Mouse (Mus musculus) CD4-positive naive resting alpha-beta T cell, adult 57 days (primary cell): Measurements from ENCODE around the gene Vmn2r56. TPM values are rescaled to one million over a fixed set of nuclear protein-coding genes. Genes with fewer than 3 reads are reported as not detected.

Experiments used
- total RNA-seq: library from RNA; stranded (reverse); gene quantifications from one replicate; pipeline ENCODE4 v1.2.4, GENCODE M21; 2023

The Vmn2r56 gene
- total RNA-seq: not detected

DNA sequence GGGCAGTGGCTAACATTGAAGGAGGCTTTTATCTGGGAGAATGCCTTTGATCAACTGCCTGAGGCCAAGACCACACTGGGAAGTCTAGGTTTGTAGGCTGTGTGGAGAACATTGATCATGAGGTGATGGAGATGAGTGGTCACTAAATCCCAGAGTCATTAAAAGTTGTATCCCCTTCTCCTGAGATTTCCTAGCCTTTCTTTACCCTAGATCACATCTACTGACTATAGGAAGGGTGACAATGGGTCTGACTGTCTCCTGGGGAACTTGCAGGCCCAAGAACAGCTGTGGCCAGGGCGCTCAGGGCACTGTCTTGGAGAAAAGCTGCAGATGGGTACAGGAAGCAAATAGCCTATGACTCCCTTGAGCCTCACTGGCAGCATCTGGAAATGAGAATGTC is at the start of gene Vmn2r56:
Gene Vmn2r56 (minus strand): TSS at position 101 of the 400 bp plus-strand sequence.

DNA sequence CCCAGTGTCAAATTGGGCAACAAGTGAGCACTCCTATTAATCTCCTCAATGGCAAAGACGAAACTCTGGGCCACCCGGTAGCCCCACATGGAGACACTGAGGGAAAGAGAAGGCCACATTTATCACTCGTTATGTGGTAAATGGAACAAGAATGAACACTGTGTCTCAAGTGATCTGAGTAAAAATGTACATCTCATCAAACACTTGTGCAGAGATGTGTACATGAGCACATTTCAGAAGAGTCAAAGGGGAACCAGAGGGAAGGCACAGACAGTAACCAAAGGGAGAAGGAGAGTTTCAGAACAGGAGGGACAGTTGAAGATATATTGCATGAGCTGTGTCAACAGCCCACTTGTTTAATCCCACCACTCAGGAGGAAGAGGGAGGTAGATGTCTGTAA is 49.9 kb downstream of the Vmn2r56 start, which contains the start of gene Vmn2r55:
Gene Vmn2r55 (minus strand): TSS at position 101 of the 400 bp plus-strand sequence.

DNA sequence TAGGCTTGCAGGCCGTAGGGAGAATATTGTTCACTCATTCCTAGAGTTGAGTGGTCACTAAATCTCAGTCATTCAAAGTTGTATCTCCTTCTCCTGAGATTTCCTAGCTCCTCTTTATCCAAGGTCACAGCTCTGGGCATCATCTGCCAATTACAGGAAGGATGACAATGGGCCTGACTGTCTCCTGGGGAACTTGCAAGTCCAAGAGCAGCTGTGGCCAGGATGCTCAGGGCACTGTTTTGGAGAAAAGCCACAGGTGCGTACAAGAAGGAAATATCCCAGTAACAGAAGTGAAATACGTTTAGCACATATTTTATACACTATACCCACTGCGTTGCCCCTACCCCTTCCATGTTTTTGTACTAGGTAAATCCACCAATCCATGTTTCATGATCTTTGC is 94.6 kb downstream of the Vmn2r56 start, which contains the start of gene Vmn2r54:
Gene Vmn2r54 (minus strand): TSS at position 101 of the 400 bp plus-strand sequence.

Other genes with a start within 250 kb of the Vmn2r56 start
- not detected for gene 2900092C05Rik, start 222.5 kb downstream of the Vmn2r56 start, total RNA-seq
- 0.09 TPM for gene Vmn2r53, start 126.2 kb downstream of the Vmn2r56 start, total RNA-seq
- not detected for gene Vmn2r54, start 94.7 kb downstream of the Vmn2r56 start, total RNA-seq
- not detected for gene Vmn2r55, start 50.0 kb downstream of the Vmn2r56 start, total RNA-seq
- 18.7 TPM for gene Zscan18, start 68.6 kb upstream of the Vmn2r56 start, total RNA-seq
- gene Zfp329, start 83.9 kb upstream of the Vmn2r56 start, total RNA-seq: 14.3 TPM
- gene Zfp110, start 99.8 kb upstream of the Vmn2r56 start, total RNA-seq: 94.9 TPM
- gene Zfp128, start 146.2 kb upstream of the Vmn2r56 start, total RNA-seq: 1.8 TPM
- 10.0 TPM for gene Zscan22, start 162.8 kb upstream of the Vmn2r56 start, total RNA-seq
- 2,861 TPM for gene Rps5, start 187.3 kb upstream of the Vmn2r56 start, total RNA-seq
- gene Rnf225, start 192.4 kb upstream of the Vmn2r56 start, total RNA-seq: 1.0 TPM
- 3.5 TPM for gene Zfp324, start 230.8 kb upstream of the Vmn2r56 start, total RNA-seq
- 9.0 TPM for gene Zfp446, start 242.8 kb upstream of the Vmn2r56 start, total RNA-seq